Mouse (Mus musculus): ENCODE data around the gene Rspry1. TPM values are rescaled to one million over a fixed set of nuclear protein-coding genes. Genes with fewer than 3 reads are reported as not detected.

Gene Rspry1
- total RNA-seq, 1 experiment: 22.4 TPM

GRCm38 (mm10) chr8:94706732-94707395 is 105.1 kb downstream of the Rspry1 start:
- in situ Hi-C loops (cut with MboI; ENCODE audit: low sequenced_read_pairs in 2 of 2, unreplicated experiment in 2 of 2): loop anchor here in 1 of 2 experiments (10.0 kb wide), 1 partner anchor 98 kb away; no protein-coding TSS in a partner anchor
- DNase-seq (ENCODE audit: low read depth, low spot score): no peak

More at GRCm38 (mm10) chr8:94706732-94707395, 105.1 kb downstream of the Rspry1 start:
- Histone ChIP-seq H3K36me3 (ENCODE audit: control insufficient read depth, insufficient read depth, low read length, poor library complexity, severe bottlenecking) (no peaks in the 10 kb centered on the region), H3K4me1 (ENCODE audit: control insufficient read depth in 2 of 2, insufficient read depth in 2 of 2, low read length in 2 of 2, poor library complexity in 1 of 2) (peaks cover 5 to 10% of the 10 kb centered on the region in 2 experiments; a peak in 2 of 4 replicates), H3K9ac (ENCODE audit: insufficient read depth, low read depth, low read length, poor library complexity, severe bottlenecking) (no peak overlapping the region), H3K27ac (ENCODE audit: insufficient read depth, low read depth, low read length, poor library complexity, severe bottlenecking) (no peak overlapping the region), H3K4me3 (ENCODE audit: insufficient read depth in 1 of 2, low read depth in 1 of 2, low read length in 2 of 2, poor library complexity in 1 of 2, severe bottlenecking in 1 of 2) (no peak overlapping the region), H3K9me3 (ENCODE audit: control insufficient read depth, insufficient read depth, low read depth, low read length) (no peaks in the 10 kb centered on the region)
- TF ChIP-seq CHD2 (IDR thresholded peaks at IDR 0.05; ENCODE audit: low read depth, low read length) (no peak), ZC3H11A (IDR thresholded peaks at IDR 0.05; ENCODE audit: borderline replicate concordance, low read depth, low read length) (no peak), HCFC1 (IDR thresholded peaks at IDR 0.05; ENCODE audit: borderline replicate concordance, insufficient read depth, low read length) (no peak), ZNF384 (IDR thresholded peaks at IDR 0.05; ENCODE audit: low read depth, low read length) (0 out of 2 replicates have a peak, but pooled peaks have one; percentile 38), MAFK (IDR thresholded peaks at IDR 0.05; ENCODE audit: insufficient read depth, low read depth, low read length) (peak; percentile 63; the same call in 1 of the 2 replicates)

Other genes with a start within 250 kb of the Rspry1 start
- 50.4 and 76.5 TPM in 2 replicates for gene Herpud1, start 215.5 kb upstream of the Rspry1 start, total RNA-seq (2012; rRNA removed)
- 0.76 and 1.8 TPM in 2 replicates for gene Nlrc5, start 167.6 kb upstream of the Rspry1 start, total RNA-seq (2012; rRNA removed)
- gene Cpne2, start 68.9 kb upstream of the Rspry1 start, total RNA-seq (2012; rRNA removed): 6.4 and 12.5 TPM in 2 replicates
- gene Fam192a, start 60 bp downstream of the Rspry1 start, total RNA-seq (2012; rRNA removed): 26.9 and 35.9 TPM in 2 replicates
- gene Arl2bp, start 64.7 kb downstream of the Rspry1 start, total RNA-seq (2012; rRNA removed): 17.7 and 29.9 TPM in 2 replicates
- gene Pllp, start 94.3 kb downstream of the Rspry1 start, total RNA-seq (2012; rRNA removed): 7.8 and 10.3 TPM in 2 replicates
- gene Ccl22, start 143.7 kb downstream of the Rspry1 start, total RNA-seq (2012; rRNA removed): 0.48 and 6.1 TPM in 2 replicates
- gene Cx3cl1, start 170.1 kb downstream of the Rspry1 start, total RNA-seq (2012; rRNA removed): 5.3 and 8.0 TPM in 2 replicates
- gene Ccl17, start 208.5 kb downstream of the Rspry1 start, total RNA-seq (2012; rRNA removed): 1.3 and 5.1 TPM in 2 replicates
- gene Coq9, start 236.4 kb downstream of the Rspry1 start, total RNA-seq (2012; rRNA removed): 42.9 and 47.1 TPM in 2 replicates
- gene Ciapin1, start 236.4 kb downstream of the Rspry1 start, total RNA-seq (2012; rRNA removed): 98.5 and 134 TPM in 2 replicates

All from ES-E14 (cell line).